Mouse (Mus musculus): Measurements from ENCODE around the gene Pacrg.

Gene Pacrg

DNA sequence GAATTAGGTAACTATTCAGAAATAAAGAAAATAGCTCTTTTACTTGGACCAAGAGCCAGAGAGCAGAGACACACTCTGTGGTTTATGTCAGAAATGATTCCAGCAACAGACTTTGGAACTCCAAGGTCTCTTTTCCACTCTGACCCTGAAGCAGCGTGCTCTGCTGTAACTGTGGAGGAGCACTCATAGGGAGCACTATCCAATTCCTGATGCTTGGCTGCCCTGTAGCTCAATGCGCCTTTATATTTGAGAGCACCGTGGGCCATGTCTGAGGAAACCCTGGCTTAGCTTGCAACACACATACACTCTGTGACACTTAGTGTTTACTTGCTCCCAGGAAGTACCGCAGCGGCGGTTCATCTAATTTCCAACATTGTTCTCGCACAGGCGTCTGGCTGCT, 344.0 kb downstream of the Pacrg start:
- DNase-seq (ENCODE audit: low spot score in 2 of 2), result no peak

DNA sequence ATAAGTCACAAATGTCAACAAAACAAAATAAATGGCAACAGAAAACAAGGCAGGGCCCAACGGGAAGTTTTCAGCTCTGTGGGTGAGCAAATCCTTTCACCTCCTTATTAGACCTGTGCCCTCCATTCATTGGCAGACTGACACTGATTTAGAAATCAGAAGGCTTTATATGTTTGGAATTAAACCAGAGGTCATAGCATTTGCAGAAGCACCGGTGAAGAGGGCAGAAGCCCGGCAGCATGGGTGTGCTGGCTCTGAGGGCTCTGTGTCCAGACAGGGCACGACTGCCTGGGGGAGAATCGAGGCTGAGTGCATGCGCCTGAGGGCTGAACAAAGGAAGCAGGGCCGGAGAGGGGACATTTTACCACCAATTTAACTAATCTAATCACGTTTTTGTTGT, 344.5 kb downstream of the Pacrg start:
- DNase-seq (ENCODE audit: low spot score in 2 of 2), result no peak

DNA sequence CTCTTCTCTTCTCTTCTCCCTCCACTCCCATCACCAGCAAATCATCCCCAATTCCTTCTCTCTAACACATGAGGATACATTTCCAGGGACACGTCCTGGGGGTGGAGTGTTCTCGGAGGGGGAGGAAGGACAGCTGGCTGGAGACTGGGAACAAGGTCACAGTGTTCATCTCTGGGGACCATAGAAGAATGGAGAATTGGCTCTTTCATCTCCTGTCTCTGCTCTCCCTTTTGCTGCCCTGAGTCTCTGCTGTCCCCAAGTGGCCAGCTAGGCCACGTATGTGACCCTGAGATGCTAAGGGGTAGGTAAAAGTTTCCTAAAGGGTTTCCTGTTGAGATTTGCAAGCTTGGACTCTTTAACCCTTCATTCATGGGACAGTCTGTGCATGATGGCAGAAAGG, 347.0 kb downstream of the Pacrg start:
- no peak for DNase-seq (ENCODE audit: low spot score in 2 of 2)

DNA sequence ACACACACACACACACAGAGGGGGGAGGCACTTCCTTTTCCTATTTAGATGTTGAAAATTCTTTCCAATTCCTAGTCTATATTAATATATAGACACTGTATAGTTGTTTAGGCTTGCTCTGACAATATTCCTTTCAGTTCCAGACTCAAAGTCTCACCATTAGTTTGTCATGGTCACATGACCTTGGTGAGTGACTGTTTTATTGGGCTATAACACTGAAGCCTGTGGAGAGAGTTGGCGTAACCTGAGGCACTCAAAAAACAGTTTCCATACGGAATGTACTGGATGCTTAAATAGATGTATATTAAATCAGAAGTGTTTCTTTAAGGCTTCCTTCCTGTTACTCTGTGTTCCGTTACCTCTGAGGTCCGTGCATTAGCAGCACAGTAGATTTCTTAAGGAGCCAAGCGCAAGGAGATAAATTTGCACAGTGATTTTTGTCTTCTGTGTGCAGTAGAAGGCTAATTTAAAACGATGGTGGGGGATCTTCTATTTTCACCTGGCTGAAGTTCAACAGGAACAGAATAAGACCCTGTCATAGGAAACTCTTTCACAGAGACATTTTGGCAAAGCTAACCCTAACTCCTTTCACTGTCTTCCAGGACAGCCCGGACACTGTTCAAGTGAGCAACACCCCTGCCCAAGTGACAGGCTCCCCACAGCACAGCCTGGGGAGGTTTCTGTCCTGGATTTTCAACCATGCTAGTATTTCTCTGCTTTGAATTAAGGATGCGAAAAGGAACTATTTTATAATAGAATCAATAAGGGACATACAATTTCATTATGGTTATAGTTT, 349.5 kb downstream of the Pacrg start:
- no peak for DNase-seq (ENCODE audit: low spot score in 2 of 2)

DNA sequence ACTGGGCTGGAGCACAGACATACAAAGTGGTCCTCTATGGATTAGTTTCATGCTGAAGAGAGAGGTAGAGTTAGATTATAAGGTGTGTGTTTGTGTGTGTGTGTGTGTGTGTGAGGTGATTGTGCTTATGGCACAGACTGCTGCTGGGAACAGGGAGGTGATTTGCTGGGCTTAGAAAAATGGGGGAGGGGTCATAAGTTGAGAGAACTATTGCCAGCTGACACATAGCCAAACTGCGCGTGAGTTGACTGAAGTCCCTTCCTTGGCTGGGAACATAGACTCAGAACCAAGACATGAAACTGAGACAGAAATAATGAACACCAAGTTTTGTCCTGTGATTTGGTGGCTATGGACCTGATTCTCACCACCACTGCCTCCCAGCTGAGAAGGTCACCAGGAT, 351.2 kb downstream of the Pacrg start:
- no peak for DNase-seq (ENCODE audit: low spot score in 2 of 2)

DNA sequence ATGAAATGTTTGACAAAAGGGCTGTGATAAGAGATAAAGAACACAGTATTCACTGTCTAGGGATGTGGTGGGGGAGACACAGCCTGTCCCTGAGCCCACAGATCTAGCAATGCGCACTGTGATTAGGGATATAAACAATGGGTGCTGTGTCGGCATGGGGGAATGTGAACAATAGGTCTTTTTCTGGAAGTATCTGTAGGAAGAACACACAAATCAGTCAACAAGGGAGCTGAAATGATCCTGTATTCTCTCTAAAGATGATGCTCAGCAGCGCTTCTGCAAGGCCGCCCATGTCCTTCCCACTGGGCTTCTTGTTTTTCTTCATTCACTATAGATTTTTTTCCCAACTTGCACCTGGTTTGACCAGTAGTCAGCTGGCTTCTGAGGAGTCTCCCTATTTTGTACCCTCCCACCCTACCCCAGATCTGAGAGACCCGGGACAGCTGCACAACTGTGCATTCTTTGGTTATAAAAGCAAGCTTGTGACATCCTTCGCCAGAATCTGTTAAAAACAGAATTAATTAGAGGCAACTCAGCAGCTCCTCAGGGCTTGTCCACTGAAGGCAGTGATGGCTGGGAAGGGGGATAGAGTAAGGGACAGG, 356.1 kb downstream of the Pacrg start:
- DNase-seq (ENCODE audit: low spot score in 2 of 2), result no peak

DNA sequence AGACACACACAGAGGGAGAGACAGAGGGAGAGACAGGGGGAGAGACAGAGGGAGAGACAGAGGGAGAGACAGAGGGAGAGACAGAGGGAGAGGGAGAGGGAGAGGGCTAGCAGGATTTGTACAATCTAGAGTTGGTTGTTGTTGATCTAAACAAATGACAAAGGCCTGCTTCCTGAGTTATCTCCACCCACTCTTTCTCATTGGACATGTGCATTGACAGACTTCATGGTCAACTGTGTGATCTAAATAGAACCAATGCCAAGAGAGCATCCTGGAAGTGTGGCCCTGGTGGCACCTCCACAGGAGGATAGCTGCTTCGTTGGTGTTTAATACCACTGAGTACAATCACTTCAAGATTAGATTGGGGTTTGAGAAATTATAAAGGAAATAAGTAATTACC, 359.0 kb downstream of the Pacrg start:
- no peak for DNase-seq (ENCODE audit: low spot score in 2 of 2)

DNA sequence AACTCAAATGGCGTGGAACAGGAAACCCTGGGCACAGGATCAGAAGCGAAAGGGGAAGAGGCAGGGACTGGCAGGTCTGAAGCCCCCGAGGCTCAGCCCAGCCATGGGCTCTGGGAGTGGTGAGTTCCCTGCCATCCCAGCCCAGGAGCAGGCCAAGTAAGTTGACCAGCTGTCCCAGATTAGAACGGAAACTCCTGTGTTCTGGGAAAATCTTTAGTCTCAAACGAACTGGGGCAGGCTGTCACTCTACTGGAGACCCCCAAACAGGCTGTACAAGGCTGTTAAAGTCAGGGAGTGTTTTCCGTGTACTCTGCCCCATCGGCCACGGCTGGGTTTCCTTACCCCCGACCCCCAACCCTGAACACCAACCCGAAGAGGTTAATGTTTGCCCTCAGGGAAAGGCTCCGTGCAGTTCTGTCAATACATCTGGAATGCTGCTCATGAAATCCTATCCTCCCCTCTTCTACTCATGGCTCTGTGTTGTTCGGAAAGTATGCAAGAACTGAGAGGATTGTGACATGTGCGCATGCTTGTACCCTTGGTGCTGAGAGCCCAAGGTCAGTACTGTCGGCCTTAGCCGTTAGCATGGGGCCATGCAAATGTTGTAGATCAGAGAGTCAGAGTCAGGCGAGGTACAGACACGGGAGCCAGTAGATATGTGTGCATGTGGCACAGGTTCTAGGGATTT, 360.9 kb downstream of the Pacrg start:
- no peak for DNase-seq (ENCODE audit: low spot score in 2 of 2)

DNA sequence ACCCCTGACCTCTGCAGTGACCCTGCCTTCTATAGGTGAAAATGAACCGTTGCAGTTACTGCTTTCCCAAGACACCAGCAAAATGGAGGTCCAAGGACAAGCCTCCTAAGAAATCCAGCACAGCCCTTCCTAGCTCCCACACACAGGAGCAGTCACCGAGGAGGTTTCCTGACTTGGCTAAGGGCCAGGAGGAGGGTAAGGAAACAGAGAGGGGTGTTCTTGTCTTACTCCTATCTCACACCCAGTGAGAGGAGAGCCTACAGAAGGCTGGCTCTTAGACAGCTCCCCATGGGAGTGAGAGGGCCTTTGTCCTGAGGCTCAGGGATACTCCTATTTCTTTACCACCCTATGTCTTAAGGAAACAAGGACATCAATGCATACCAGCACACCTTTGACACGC, 361.7 kb downstream of the Pacrg start:
- DNase-seq (ENCODE audit: low spot score in 2 of 2), result no peak

DNA sequence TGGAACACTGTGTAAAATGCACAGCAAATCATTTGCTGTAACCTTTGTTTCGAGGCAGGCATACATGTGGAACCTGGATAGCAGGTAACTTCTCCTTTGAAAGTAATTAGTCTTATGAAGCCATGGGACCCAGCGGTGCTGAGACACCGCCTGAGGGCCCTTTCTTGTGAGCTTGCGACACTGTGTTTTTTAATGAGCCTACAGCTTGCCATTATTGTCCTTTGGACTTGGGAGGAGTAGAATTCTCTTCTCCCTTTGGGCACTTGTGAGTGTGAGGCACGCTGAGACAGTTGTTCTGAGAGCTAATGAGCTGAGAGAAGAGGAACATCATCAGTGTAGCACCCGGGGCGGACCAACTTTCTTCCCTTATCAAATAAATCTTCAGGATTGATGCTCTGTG, 363.3 kb downstream of the Pacrg start:
- no peak for DNase-seq (ENCODE audit: low spot score in 2 of 2)

DNA sequence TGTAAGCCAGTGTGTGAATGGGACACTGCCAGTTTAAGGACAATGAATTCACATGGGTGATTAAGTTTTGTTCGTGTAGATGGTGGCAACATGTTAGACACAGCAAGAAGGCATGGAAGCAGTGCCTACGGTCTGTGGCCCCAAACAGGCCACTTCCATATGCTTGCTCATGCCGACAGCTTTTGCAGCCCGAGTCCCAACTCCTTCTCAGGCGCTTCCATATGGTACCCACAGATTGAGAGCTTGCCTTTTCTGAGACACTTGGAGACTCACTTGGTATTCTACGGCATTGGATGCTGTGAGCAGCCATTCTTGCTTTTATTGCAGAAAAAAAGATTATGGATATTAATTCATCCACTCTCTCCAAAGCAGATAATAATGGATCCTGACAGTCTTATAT, 365.1 kb downstream of the Pacrg start:
- no peak for DNase-seq (ENCODE audit: low spot score in 2 of 2)

DNA sequence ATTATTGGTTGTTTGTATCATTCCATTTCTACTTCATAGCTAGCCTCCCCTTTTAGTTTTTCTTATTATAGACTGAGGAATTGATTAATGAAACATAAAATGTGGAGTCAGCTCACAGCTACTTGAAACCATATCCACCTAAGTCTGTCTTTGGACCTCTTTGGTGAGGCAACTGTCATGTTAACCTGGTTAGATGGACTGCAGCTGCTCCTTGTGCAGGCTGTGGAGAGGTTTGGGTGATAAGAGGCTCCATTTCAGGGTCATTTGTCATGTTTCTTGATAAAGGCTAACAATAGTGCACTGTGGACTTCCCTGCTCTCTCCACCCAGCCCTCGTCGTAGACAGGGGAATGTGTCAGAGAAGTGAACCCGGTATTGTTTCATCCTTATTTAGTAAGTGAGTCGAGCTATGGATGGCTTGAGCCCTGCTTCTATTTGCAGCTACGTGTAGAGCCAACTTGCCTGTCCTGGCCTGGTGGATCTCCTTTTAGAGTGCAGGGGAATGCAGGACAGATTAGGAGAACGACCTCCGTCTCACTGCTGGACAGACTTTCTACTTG, 366.2 kb downstream of the Pacrg start:
- no peak for DNase-seq (ENCODE audit: low spot score in 2 of 2)

DNA sequence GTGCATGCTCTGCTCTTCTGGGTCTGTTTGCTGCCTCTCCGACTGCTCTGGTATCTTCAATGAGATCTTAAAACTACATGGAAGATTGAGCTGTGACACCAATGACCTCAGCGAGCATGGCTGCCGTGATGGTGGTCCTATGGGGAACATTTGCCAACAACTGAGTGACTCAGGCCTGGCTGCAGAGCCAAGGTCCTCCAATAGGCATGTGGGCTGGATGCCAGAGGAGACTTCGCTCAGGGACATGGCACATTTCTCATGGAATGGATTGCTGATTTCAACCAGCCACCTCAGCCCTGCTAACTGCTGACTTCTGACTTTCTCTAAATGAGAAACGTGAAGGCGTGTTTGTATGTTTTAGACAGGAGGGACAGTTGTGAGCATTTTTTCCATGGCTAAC, 366.9 kb downstream of the Pacrg start:
- DNase-seq (ENCODE audit: low spot score in 2 of 2), result no peak

DNA sequence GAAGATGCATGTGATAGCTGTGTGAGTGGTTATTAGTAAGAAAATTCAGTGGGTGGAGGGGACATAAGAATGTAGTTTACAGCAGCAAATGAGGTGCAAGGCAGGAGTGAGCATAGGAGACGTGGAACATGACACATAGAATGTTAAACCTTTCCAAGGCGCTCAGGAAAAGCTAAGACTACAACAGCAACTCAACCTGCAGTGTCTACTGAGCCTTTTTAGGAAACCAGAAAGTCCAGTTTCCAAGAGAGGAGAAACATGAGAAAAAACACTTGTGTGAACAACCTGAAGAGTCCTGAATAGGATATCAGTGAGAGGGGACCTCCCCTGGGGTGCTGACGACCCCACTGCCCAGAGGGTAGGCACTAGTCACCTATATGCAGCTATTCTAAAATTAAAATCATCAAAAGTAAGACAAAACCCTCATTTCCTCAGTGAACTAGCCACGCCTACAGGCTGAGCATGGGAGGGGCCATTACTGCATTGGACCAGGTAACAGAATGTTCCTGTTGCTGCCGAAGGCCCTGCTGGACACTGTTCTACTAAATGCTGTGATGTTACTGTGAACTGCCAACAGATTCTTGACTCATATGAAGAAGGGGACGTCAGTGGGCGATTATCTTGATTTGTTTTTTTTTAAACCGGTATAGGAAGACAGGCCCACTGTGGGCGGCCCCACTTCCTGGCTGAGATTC, 370.1 kb downstream of the Pacrg start:
- DNase-seq (ENCODE audit: low spot score in 2 of 2), result no peak

DNA sequence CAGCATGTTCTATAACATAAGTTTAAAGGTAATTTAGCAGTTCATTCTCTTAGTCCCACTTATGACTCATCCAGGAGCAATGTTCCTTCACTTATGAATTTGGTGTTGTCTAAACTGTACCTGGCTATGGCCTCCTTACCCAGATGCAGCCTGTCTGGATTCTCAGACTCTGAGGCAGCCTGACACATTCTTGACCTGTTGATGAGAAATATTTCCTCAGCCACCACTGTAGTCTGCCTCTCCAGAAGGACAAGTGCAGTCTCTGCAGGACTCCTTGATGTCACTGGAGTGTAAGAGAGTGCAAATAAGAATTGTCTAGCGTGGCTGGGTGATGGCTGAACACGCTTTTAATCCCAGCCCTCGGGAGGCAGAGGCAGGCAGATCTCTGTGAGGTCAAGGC, 373.0 kb downstream of the Pacrg start:
- DNase-seq (ENCODE audit: low spot score in 2 of 2), result no peak

DNA sequence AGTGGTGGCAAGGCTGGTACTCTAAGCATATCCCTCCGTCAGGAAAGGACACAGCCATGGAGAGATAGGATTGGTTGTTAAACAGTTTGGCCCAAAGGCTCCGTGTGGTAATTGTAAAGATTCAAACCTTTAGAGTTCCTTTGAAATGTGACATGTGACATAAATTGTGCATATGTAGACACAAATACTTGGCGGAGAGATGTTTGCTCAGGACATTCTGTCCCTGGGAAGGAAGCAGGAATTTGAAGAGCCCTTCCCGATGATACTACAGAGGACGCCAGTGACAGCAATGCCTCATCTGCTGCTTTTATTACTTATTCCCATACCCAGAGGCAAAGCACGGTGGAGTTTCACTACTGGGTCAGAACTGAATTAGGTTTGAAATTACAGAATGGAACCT, 374.6 kb downstream of the Pacrg start:
- DNase-seq (ENCODE audit: low spot score in 2 of 2), result no peak

DNA sequence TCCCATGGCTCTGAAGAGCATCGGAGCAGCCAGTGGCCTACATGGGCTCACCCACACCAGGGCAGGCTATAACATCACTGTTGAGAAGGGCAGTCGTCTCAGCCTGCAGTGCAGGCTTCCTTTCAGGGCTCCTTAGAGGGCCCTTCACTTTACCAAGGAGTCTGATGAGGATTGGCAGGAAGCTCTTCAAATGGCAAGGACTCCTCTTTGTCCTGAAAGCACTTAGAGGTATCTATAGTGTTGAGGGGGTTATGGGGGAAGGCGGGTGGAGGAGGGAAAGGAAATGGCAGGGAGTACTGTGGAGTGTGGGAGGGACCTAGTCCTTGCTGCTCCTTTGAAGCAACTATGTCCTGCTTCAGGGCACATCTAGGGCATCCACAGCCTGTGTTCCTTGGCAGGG, 375.4 kb downstream of the Pacrg start:
- DNase-seq (ENCODE audit: low spot score in 2 of 2), result no peak

DNA sequence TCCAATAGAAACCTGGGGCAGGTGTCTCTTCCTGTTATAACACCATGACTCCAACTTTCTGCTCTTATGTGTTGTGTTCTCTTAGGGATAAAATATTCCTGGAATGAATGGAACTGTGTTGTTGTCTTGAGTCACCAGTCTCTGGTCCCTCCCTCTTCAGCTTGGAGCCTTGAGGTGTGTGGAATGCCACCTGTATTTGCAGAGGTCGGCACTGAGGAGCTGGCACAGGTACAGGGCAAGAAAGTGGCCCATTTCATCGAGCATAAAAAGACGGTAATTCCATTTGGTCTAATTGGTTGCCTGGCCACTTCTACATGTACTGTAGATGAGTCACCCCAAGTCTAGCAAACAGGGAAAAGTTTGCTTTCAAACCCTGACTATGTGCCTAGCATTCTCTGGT, 376.5 kb downstream of the Pacrg start:
- no peak for DNase-seq (ENCODE audit: low spot score in 2 of 2)

DNA sequence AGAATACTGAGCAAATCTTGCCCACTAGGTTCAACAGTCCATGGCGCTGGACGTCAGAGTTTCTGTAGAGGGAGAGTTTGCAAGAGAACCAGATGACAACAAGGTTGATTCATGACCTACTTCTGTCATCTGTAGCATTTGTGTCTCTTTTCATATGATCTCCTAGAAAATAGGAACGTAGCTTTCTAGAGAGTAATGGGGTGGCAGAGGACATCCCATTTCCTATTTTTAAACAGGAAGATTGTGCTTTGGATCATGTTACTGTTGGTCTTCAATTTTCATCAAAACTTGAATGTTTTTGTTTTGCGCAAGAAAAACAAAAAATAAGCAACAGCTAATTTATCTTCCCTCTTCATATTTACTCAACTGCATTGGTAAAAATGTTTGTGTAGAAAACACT, 379.2 kb downstream of the Pacrg start:
- no peak for DNase-seq (ENCODE audit: low spot score in 2 of 2)

DNA sequence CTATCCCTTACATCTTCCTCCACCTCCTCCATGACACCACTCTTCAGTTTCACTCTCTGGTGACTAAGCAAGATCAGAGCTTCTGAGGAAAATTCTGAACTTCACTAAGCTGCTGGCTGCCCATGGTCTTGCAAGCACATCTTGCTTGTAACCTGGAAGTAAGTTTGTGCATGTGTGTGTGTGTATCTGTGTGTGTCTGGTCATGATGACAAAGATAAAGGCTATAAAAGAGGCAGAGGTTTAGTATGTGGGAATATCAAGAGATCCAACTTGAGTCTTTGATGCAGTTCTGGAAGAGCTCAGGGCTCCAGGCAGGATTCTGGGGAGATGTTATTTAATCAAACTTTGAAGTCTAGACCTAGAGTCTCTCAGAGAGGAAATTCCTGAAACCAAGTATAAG, 381.4 kb downstream of the Pacrg start:
- DNase-seq (ENCODE audit: low spot score in 2 of 2), result no peak

DNA sequence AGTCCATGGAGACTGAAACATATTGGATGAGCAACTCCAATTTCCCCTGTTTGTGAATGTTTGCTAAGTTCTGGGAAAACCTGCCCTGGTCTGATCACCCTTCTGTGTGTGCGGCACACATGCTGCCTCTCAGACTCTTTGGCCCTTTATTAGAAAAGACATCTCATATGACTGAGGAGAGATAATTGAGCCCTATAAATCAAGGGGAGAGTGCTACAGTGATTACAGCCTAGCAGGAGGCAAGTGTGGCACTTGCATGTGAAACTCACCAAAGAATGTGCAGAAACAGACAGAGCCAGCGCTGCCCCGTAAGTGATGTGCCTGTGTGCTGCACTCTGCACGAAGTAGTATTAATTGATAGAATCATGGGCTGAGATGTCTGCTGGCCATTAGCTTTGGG, 383.7 kb downstream of the Pacrg start:
- no peak for DNase-seq (ENCODE audit: low spot score in 2 of 2)

DNA sequence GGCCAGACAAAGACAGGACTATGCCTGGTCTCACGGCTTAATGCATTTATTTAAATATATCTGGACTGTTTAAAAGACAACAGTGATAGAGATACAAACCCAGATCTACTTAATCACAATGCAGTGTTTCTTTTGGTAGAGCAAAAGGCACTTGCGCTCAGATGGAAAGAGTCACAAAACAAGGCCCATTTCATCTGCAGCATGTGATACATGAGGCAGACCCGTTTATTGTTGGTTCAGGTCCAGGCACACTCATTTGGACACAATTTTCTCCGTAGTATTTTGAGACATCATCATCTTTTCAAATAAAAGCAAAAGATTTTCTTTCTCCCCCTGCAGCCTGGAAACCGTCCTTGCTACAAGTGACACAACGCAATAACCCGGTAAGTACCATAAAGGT, 384.1 kb downstream of the Pacrg start:
- no peak for DNase-seq (ENCODE audit: low spot score in 2 of 2)

Measured in natural killer cell, adult 2 months (primary cell).